Mouse (Mus musculus) central nervous system, embryonic 18 days (tissue): Measurements from ENCODE around the gene Lrriq3. TPM values are rescaled to one million over a fixed set of nuclear protein-coding genes. Genes with fewer than 3 reads are reported as not detected.

ENCODE experiments used
- polyA plus RNA-seq: library from polyadenylated mRNA; depleted of rRNA; stranded (reverse); fragments of >200 nt; gene quantifications from 2 replicates; pipeline ENCODE4 v1.2.3, GENCODE M21; 2012; rRNA removed

Lrriq3 gene
- polyA plus RNA-seq: 0.38 and 0.43 TPM in 2 replicates

DNA sequence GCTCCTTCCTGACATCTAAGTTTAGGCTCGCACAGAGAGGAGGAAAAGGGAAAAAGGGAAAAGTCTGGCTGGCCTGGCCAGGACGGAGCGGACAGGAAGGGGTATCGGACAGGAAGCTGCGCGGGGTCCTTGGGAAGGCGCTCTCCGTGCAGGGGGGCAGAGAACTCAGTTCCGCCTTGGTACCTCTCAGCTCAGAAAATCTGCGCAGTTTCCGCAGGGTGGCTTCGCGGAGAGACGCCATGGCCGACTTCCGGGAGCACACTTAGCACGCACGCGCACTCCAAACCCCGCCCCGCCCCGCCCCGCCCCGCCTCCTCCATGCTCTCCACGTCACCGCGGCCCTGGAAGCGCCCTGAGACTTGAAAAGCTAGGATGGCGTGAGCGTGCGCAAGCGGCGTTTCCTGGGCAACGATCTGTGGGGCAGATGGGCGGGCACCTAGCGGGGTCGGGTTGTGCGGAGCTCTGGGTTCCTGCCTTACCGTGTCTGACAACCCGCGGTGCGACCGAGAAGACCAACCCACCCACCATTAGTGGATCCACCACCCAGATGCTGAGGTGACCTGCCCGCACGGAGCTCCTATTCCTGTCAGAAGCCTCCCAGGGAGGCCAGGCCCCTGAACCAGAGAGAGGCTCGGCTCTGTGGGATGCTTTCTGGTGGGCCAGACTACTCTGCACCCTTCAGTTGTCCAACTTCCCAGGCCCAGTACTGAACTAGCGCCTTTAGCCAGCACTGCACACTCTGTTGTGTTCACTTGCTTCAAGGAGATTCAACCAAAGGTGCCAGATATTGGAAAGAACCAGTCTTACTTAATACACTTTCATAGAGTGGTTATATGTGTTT is at the start of gene Lrriq3, which contains the start of gene Fpgt:
Gene Lrriq3, plus strand, starts transcription at position 319 of the 841 bp plus-strand sequence.
Gene Fpgt, minus strand, starts transcription at position 288 of the 841 bp plus-strand sequence.

DNA sequence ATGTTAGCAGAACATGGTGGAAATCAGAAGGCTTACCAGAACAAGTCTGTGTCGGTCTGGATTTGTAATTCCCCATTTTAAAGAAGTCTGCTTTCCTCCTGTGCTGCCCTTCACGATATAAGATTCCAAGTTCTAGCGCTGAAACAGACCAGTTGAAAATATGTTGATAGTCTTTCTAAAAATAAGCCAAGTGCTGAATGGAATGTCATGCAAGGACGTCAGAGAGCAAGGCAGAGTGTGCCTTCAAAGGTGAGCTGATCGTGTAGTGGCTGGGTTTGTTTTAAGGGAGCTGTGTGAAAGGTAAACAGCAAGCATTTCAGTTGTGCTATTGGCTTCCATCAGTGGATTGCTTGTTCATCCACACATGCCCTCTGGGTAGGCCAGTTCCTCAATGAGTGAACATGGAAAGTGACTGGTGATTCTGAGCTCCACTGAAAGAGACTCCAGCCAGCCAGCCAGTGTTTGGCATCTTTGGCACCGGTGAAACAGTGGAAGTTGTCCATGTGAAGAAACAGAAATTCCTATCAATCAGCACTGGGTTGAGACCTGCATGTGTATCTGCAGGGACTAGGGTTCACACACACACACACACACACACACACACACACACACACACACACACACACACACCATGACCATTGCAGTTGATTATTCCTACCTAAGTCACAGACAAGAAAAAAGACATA is 37.9 kb upstream of the Lrriq3 start, which contains the start of gene Tnni3k:
Gene Tnni3k, minus strand, starts transcription at position 177 of the 686 bp plus-strand sequence.

Other genes starting within 250 kb of the Lrriq3 start
- 0.09 TPM in 1 of 2 replicates, not detected in the other for gene Tnni3k, start 38.0 kb upstream of the Lrriq3 start, polyA plus RNA-seq
- 20.0 and 20.7 TPM in 2 replicates for gene Fpgt, start within 50 bp of the Lrriq3 start, polyA plus RNA-seq